Mouse (Mus musculus) right cerebral cortex, postnatal 25 days (tissue): ENCODE results near the gene Kif13a.

Experiments
- DNase-seq: peaks from one replicate; pipeline ENCODE4 v3.0.0; 2022

The Kif13a gene

GRCm38 (mm10) chr13:46724371-46724770 lies 205.3 kb downstream of the Kif13a start:
- no peak for DNase-seq

- no peak for DNase-seq
Measured at GRCm38 (mm10) chr13:46721009-46721408, 208.7 kb downstream of the Kif13a start.

- no peak for DNase-seq
Measured at GRCm38 (mm10) chr13:46718893-46719400, 210.7 kb downstream of the Kif13a start.

- no peak for DNase-seq
Measured at GRCm38 (mm10) chr13:46715976-46716639, 213.6 kb downstream of the Kif13a start.

GRCm38 (mm10) chr13:46713486-46713885 lies 216.2 kb downstream of the Kif13a start:
- no peak for DNase-seq

GRCm38 (mm10) chr13:46703138-46703537 lies 226.5 kb downstream of the Kif13a start:
- DNase-seq: no peak

GRCm38 (mm10) chr13:46701486-46701885 lies 228.2 kb downstream of the Kif13a start:
- DNase-seq: no peak

GRCm38 (mm10) chr13:46699372-46699771 lies 230.3 kb downstream of the Kif13a start:
- DNase-seq: no peak
